Mouse (Mus musculus): ENCODE measurements around the gene Lcn12. TPM values are rescaled to one million over a fixed set of nuclear protein-coding genes. Genes with fewer than 3 reads are reported as not detected.

The Lcn12 gene
- polyA plus RNA-seq, 1 experiment from 2014 or later: not detected

GRCm38 (mm10) chr2:25488671-25489068 is 5.0 kb downstream of the Lcn12 start:
- Histone ChIP-seq H3K27me3 (no peaks in the 10 kb centered on the region), H3K4me1 (replicated peaks) (no peaks in the 10 kb centered on the region), H3K9me3 (replicated peaks) (no peaks in the 10 kb centered on the region), H3K27ac (no peak overlapping the region), H3K9ac (no peak overlapping the region), H3K4me3 (no peak overlapping the region), H3K4me2 (no peak overlapping the region), H3K36me3 (no peaks in the 10 kb centered on the region)
- ATAC-seq (replicated peaks; ENCODE audit: insufficient number of reproducible peaks, insufficient read depth, low FRiP score, low read depth): no peak
- WGBS: 72% methylated on average over 7 of the region's 7 CpGs

DNA sequence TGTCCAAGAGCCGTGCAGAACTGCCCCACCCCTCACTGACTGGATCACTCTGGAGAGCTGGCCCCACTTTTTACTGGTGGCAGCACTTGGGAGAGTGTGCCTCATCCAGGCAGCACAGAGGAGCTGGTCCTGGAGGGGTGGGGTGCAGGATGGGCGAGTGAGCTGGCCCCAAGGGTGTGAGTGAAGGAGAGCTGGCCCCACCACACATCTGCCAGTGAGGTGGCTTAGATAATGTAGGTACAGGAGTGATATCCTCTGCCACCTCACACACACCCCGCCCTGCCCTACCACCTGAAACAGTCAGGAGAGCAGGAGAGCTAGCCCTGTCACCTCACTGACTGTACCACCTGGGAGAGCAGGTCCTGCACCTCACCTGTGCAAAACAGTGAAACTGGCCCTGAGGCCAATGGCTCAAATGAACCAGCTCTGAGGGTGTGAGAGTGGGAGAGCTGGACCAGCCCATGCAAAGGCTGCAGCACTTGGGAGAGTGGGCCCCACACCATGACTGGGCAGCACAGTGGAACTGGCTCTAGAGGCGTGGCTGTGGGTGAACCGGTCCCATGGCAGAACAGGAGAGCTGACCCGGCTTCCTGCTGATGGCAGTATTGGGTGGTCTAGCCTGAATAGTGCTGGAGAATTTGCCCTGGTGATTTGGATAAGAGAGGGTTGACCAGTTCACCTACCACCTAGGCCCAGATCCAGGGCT is 5.6 kb downstream of the Lcn12 start:
- ATAC-seq (replicated peaks; ENCODE audit: insufficient number of reproducible peaks, insufficient read depth, low FRiP score, low read depth): no peak
- H3K36me3 ChIP-seq: no peaks in the 10 kb centered on the region
- H3K27ac ChIP-seq: no peak overlapping the region
- H3K9me3 ChIP-seq (replicated peaks): no peaks in the 10 kb centered on the region
- no peak overlapping the region for H3K4me2 ChIP-seq
- no peak overlapping the region for H3K9ac ChIP-seq
- WGBS: 78% methylated on average over 6 of the region's 6 CpGs
- no peaks in the 10 kb centered on the region for H3K4me1 ChIP-seq (replicated peaks)
- no peak overlapping the region for H3K4me3 ChIP-seq
- no peaks in the 10 kb centered on the region for H3K27me3 ChIP-seq

DNA sequence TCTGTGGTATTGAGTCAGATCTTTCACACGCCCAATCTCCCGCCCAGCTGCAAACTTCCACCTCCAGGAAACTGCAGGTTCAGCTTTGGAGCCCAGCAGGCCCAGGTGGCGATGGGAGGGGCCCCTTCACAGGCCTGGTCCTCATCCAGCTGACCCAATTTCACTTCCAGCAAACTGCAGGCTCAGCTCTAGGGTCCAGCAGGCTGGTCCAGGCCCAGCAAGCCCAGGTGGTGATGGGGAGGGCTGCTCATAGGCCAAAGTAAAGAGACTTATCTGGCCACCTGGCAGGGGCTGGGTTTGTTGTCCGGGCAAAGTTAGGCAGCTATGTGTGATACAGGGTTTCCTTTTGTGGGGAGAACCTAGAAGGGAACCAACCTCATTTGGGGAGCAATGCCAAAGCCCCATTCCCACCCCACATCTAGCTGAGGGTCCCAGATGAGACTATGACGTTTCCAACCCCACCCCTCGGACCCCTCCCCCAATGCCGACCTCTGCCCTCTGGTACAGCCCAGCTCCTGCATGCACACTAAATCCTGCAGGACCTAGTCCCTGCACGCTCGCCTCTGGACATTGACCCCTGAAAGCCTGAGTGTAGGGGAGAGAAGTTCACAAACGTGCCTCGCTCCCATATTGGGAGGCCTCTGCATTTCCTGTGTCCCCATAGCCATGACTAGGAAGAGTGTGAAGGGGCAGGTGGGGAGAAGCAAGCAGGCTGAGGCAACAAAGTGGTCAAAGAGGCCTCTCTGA is 8.6 kb downstream of the Lcn12 start:
- H3K36me3 ChIP-seq: no peaks in the 10 kb centered on the region
- no peak for ATAC-seq (replicated peaks; ENCODE audit: insufficient number of reproducible peaks, insufficient read depth, low FRiP score, low read depth)
- H3K4me2 ChIP-seq: no peak overlapping the region
- H3K27ac ChIP-seq: no peak overlapping the region
- no peak overlapping the region for H3K9ac ChIP-seq
- peaks cover 4% of the 10 kb centered on the region; the same call in 1 of the 2 replicates for H3K27me3 ChIP-seq
- H3K4me3 ChIP-seq: no peak overlapping the region
- no peaks in the 10 kb centered on the region for H3K4me1 ChIP-seq (replicated peaks)
- WGBS: 58% methylated on average over 11 of the region's 11 CpGs
- no peaks in the 10 kb centered on the region for H3K9me3 ChIP-seq (replicated peaks)

DNA sequence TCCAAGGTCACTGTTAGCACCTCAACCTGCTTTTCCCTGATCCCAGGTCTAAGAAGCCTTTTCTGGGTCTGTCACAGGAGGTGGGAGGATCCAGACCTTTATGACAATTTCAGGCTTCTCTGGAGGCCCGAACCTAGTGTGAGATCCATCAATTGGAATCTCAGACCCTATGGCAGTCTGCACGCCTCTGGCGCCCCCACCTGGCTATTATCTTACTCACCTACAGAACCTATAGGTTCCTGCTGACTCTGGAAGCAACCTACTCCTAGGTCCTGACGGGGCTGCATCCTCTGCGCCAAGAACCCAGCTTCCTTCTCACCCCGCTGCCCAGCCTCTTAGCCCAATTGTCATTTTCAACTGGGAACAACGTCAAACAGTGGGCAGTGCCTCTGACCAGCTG is 10.7 kb downstream of the Lcn12 start:
- ATAC-seq (replicated peaks; ENCODE audit: insufficient number of reproducible peaks, insufficient read depth, low FRiP score, low read depth): no peak
- H3K27ac ChIP-seq: no peak overlapping the region
- no peaks in the 10 kb centered on the region for H3K4me1 ChIP-seq (replicated peaks)
- H3K9me3 ChIP-seq (replicated peaks): no peaks in the 10 kb centered on the region
- 16% methylated on average over 7 of the region's 7 CpGs for WGBS
- H3K4me3 ChIP-seq: no peak overlapping the region
- H3K27me3 ChIP-seq: peaks cover 4% of the 10 kb centered on the region; the same call in 1 of the 2 replicates
- no peak overlapping the region for H3K4me2 ChIP-seq
- H3K36me3 ChIP-seq: no peaks in the 10 kb centered on the region
- no peak overlapping the region for H3K9ac ChIP-seq

DNA sequence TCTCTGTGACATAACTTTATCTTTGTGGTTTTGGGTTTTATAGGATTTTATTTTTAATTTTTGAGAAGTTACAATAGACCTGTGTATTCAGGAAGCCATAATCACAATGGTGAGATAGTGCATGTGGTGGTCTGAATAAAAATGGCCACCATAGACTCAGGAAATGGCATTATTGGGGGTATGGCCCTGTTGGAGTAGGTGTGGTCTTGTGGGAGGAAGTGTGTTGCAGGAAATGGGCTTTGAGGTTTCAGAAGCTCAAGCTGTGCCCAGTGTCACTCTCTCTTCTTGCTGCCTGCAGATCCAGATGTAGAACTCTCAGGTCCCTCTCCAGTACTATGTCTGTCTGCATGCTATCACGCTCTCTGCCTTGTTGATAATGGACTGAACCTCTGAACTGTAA is 13.2 kb downstream of the Lcn12 start:
- Histone ChIP-seq H3K9ac (no peak overlapping the region), H3K27ac (no peak overlapping the region), H3K27me3 (peaks cover 4% of the 10 kb centered on the region; the same call in 1 of the 2 replicates), H3K4me1 (replicated peaks) (no peaks in the 10 kb centered on the region), H3K4me2 (no peak overlapping the region), H3K4me3 (no peak overlapping the region), H3K9me3 (replicated peaks) (no peaks in the 10 kb centered on the region), H3K36me3 (no peaks in the 10 kb centered on the region)
- 76% methylated on average over 1 of the region's 1 CpGs for WGBS
- ATAC-seq (replicated peaks; ENCODE audit: insufficient number of reproducible peaks, insufficient read depth, low FRiP score, low read depth): no peak

DNA sequence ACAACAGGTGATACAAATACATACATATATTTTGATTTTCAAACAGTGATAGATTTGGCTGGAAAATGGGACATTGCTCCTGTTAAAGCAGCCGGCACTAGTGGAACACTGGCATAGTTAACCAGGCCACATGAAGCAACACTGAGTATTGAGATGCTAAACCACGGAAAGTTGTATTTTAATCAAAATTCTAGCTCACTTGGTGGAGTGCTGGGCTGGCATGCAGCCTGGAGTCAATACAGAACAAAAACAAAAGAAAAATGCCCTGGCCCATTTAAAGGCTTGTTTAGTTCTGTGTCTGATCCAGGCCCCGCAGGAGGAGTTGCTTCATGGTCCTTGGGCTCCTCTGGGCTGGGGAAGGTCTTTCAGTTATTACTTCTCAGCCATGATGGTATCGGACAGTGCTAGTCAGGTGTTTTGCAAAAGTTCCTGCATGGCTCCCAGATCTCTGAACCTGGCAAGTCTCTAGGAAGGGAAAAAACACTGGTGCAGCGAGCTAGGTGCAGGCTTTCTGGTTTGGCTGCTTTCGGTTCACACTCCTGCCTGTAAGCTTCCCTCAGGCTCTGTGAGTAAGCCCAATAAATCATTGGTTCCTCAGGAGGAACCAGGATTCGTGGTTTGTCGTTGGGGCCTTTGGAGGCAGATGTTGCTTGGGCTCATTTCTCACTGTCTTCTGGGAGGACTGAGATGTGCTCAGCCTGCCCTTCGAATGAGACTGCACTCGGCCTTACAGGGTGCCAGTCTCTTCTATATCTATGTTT is 14.0 kb downstream of the Lcn12 start:
- Histone ChIP-seq H3K4me1 (replicated peaks) (no peaks in the 10 kb centered on the region), H3K4me2 (no peak overlapping the region), H3K4me3 (no peak overlapping the region), H3K9ac (no peak overlapping the region), H3K36me3 (no peaks in the 10 kb centered on the region), H3K27me3 (peaks cover 4% of the 10 kb centered on the region; the same call in 1 of the 2 replicates), H3K9me3 (replicated peaks) (no peaks in the 10 kb centered on the region), H3K27ac (no peak overlapping the region)
- no peak for ATAC-seq (replicated peaks; ENCODE audit: insufficient number of reproducible peaks, insufficient read depth, low FRiP score, low read depth)
- WGBS: 67% methylated on average over 10 of the region's 10 CpGs

DNA sequence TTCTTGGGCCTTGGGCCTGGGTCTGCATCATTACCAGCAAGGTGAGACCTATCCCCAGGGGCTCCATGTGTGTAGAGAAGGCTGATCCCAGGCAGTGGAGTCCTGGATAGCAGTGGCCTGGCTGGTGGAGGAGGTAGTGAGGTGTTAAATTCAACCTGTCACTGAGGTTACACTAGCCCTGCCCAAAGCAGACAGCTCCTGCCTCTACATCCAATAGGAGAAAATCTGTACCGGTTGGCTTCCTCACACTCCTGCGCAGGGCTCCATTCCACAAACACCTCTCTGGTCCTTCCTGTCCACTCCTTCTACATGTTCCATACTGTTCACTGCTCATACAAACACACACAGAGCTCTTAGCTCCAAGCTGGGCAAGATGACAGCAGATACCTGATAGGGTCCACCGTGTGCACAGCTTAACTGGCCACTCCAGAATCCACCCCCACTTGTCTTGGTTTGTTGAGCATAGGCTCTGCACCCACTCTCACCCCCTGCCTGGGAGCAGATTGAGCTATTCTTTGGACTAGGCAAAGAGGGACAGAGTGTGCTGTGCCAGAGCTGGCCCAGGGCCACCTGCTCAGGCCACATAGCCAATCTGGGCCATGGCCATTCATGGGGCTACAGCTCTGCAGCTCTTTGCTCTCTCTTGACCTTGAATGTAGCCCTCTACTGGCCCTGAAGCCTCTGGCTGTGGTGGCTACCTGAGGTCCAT is 15.6 kb downstream of the Lcn12 start:
- no peak overlapping the region for H3K4me3 ChIP-seq
- no peak overlapping the region for H3K9ac ChIP-seq
- no peaks in the 10 kb centered on the region for H3K4me1 ChIP-seq (replicated peaks)
- no peaks in the 10 kb centered on the region for H3K36me3 ChIP-seq
- no peaks in the 10 kb centered on the region for H3K9me3 ChIP-seq (replicated peaks)
- peaks cover 4% of the 10 kb centered on the region; the same call in 1 of the 2 replicates for H3K27me3 ChIP-seq
- H3K27ac ChIP-seq: no peak overlapping the region
- no peak overlapping the region for H3K4me2 ChIP-seq
- WGBS: 80% methylated on average over 3 of the region's 3 CpGs
- no peak for ATAC-seq (replicated peaks; ENCODE audit: insufficient number of reproducible peaks, insufficient read depth, low FRiP score, low read depth)

DNA sequence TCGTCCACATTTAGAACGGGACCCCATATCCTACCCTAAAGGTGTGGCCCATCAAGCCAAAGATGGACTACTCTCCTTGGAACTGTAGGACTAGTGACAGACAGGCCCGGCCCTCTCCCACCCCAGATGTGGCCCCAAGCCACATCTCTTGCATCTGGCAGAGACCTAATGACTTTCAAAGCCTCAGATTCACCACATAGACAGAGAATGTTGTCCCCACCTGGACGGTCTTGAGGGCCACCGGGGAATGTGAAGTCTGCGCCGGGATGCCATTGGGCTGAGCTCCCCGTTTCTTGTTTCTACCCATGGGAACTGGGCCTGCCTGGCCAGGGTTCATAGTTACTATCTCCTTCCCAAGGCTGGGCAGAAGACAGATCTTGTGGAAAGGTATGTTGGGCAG is 16.2 kb downstream of the Lcn12 start:
- Histone ChIP-seq H3K27me3 (peaks cover 4% of the 10 kb centered on the region; the same call in 1 of the 2 replicates), H3K9ac (no peak overlapping the region), H3K27ac (no peak overlapping the region), H3K4me1 (replicated peaks) (no peaks in the 10 kb centered on the region), H3K9me3 (replicated peaks) (no peaks in the 10 kb centered on the region), H3K36me3 (no peaks in the 10 kb centered on the region), H3K4me2 (no peak overlapping the region), H3K4me3 (no peak overlapping the region)
- no peak for ATAC-seq (replicated peaks; ENCODE audit: insufficient number of reproducible peaks, insufficient read depth, low FRiP score, low read depth)
- WGBS: 79% methylated on average over 8 of the region's 8 CpGs

DNA sequence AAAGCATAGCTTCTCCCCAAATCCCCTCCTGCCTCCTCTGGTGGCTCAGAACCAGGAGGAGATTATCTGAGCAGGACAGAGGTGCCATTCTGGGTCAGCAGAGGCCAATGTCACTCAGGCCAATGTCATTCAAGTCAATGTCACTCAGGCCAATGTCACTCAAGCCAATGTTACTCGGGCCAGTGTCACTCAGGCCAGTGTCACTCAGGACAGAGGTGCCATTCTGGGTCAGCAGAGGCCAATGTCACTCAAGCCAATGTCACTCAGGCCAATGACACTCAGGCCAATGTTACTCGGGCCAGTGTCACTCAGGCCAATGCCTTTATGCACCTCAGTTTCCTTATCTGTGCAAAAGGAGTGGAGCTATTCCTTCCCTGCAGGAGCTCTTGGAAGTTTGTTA is 21.2 kb downstream of the Lcn12 start:
- H3K9me3 ChIP-seq (replicated peaks): no peaks in the 10 kb centered on the region
- no peak for ATAC-seq (replicated peaks; ENCODE audit: insufficient number of reproducible peaks, insufficient read depth, low FRiP score, low read depth)
- H3K4me2 ChIP-seq: no peak overlapping the region
- no peak overlapping the region for H3K27ac ChIP-seq
- 67% methylated on average over 2 of the region's 2 CpGs for WGBS
- H3K36me3 ChIP-seq: no peaks in the 10 kb centered on the region
- peaks cover 28% of the 10 kb centered on the region for H3K4me1 ChIP-seq (replicated peaks)
- no peak overlapping the region for H3K4me3 ChIP-seq
- H3K9ac ChIP-seq: no peak overlapping the region
- H3K27me3 ChIP-seq: no peaks in the 10 kb centered on the region

- H3K27ac ChIP-seq: peak within 1 kb of the TSS; percentile 96
- peak within 1 kb of the TSS; percentile 3 for H3K4me3 ChIP-seq
- H3K9ac ChIP-seq: 0 out of 2 replicates have a peak within 1 kb of the TSS, but pooled peaks have one; percentile 18
- no peaks in the 10 kb centered on the region for H3K9me3 ChIP-seq (replicated peaks)
- no peaks in the 10 kb centered on the region for H3K27me3 ChIP-seq
- H3K4me1 ChIP-seq (replicated peaks): peaks cover 38% of the 10 kb centered on the region
- no peaks in the 10 kb centered on the region for H3K36me3 ChIP-seq
- WGBS: 24% methylated on average over 6 of the region's 6 CpGs
- peak within 1 kb of the TSS; percentile 40 for H3K4me2 ChIP-seq
- no peak for ATAC-seq (replicated peaks; ENCODE audit: insufficient number of reproducible peaks, insufficient read depth, low FRiP score, low read depth)
Observed at GRCm38 (mm10) chr2:25469969-25470368, 23.7 kb downstream of the Lcn12 start, which contains the start of gene Ptgds. Gene Ptgds, minus strand, starts transcription at chr2:25470046.
